Mouse (Mus musculus) CH12.LX (cell line): ENCODE measurements at regions not wholly inside any gene's neighbourhood (a gene's known extent, or its start where the extent isn't known, plus 50 kb on each side); places are given as distances from the start of the nearest gene placed in this dataset.

Experiments used
- DNase-seq: peaks from one replicate; pipeline ENCODE4 v3.0.0-alpha.2; 2013; ENCODE audit errors: extremely low read depth
- H3K27ac ChIP-seq: 2 replicates; pipeline ENCODE4 v1.5.1; 2012; ENCODE audit warnings: low read depth, mild to moderate bottlenecking, control low read depth, moderate library complexity; ENCODE audit not compliant: insufficient read depth
- H3K27me3 ChIP-seq: replicated peaks from 2 replicates; pipeline ENCODE3; 2012; ENCODE audit warnings: inconsistent platforms
- H3K36me3 ChIP-seq, 2 experiments: replicated peaks in 1 of 2; 2 replicates each; pipeline versions ENCODE3 to v1.6.1; 2012; ENCODE audit warnings: inconsistent platforms in 1 of 2, low read length in 1 of 2, mild to moderate bottlenecking in 1 of 2, mixed read lengths in 1 of 2, moderate library complexity in 1 of 2; ENCODE audit not compliant: control insufficient read depth in 1 of 2, insufficient read depth in 1 of 2
- H3K4me1 ChIP-seq, 2 experiments: 2 replicates each; pipeline ENCODE4 v1.6.1; 2012; ENCODE audit warnings: inconsistent platforms in 1 of 2, moderate library complexity in 1 of 2; ENCODE audit not compliant: insufficient read depth in 2 of 2, control insufficient read depth in 1 of 2
- H3K4me2 ChIP-seq: 2 replicates; pipeline ENCODE4 v1.6.1; 2012; ENCODE audit warnings: low read depth, mild to moderate bottlenecking, control low read depth; ENCODE audit not compliant: poor library complexity, insufficient read depth, severe bottlenecking
- H3K4me3 ChIP-seq, 3 experiments: fragments of 150-350 bp in 1 of 3; sonication (generic) in 1 of 3; replicated peaks in 1 of 3; 2 replicates each; pipeline versions ENCODE3 to v1.5.1; 2011 to 2012; ENCODE audit warnings: low read depth in 2 of 3, low read length in 2 of 3, mild to moderate bottlenecking in 2 of 3, moderate library complexity in 2 of 3, control low read depth in 1 of 3, improper control_type of control experiment in 1 of 3, inconsistent platforms in 1 of 3, mixed read lengths in 1 of 3; ENCODE audit not compliant: poor library complexity in 1 of 3
- H3K79me2 ChIP-seq: replicated peaks from 2 replicates; pipeline ENCODE4 v1.6.1; 2012; ENCODE audit warnings: mild to moderate bottlenecking, moderate library complexity; ENCODE audit not compliant: control insufficient read depth, poor library complexity, insufficient read depth, severe bottlenecking; ENCODE audit errors: extremely low read depth
- H3K9ac ChIP-seq: 2 replicates; pipeline ENCODE4 v1.6.1; 2012; ENCODE audit warnings: low read depth, mild to moderate bottlenecking, control low read depth, moderate library complexity; ENCODE audit not compliant: insufficient read depth
- H3K9me3 ChIP-seq: replicated peaks from 2 replicates; pipeline ENCODE3; 2012; ENCODE audit warnings: low read length, inconsistent platforms, mixed read lengths
- CHD1 ChIP-seq: IDR thresholded peaks from 2 replicates; pipeline ENCODE4 v1.6.1; 2012; ENCODE audit warnings: low read depth, low read length, improper control_type of control experiment, inconsistent platforms
- CTCF ChIP-seq, 2 experiments: IDR thresholded peaks in 1 of 2; conservative IDR thresholded peaks in 1 of 2; 2 replicates each; pipeline ENCODE4 v1.5.1; 2011 to 2012; ENCODE audit warnings: low read depth in 2 of 2, low read length in 2 of 2, improper control_type of control experiment in 1 of 2, inconsistent platforms in 1 of 2, mild to moderate bottlenecking in 1 of 2, moderate library complexity in 1 of 2
- E2F4 ChIP-seq: IDR thresholded peaks from 2 replicates; pipeline ENCODE4 v1.6.1; 2011; ENCODE audit warnings: low read depth, low read length, improper control_type of control experiment; ENCODE audit not compliant: insufficient replicate concordance
- ELF1 ChIP-seq: IDR thresholded peaks from 2 replicates; pipeline ENCODE4 v1.6.1; 2014; ENCODE audit warnings: low read depth, mild to moderate bottlenecking, inconsistent platforms, low read length, improper control_type of control experiment
- EP300 ChIP-seq: IDR thresholded peaks from 2 replicates; pipeline ENCODE4 v1.6.1; 2011; ENCODE audit warnings: low read length, improper control_type of control experiment
- GABPA ChIP-seq: IDR thresholded peaks from 2 replicates; pipeline ENCODE4 v1.6.1; 2012; ENCODE audit warnings: low read depth, low read length, improper control_type of control experiment, inconsistent platforms; ENCODE audit not compliant: insufficient replicate concordance
- HCFC1 ChIP-seq: IDR thresholded peaks from 2 replicates; pipeline ENCODE4 v1.6.1; 2012; ENCODE audit warnings: low read depth, mild to moderate bottlenecking, inconsistent platforms, low read length, improper control_type of control experiment
- IRF4 ChIP-seq: IDR thresholded peaks from 2 replicates; pipeline ENCODE4 v1.6.1; 2014; ENCODE audit warnings: low read depth, mild to moderate bottlenecking, inconsistent platforms, low read length, improper control_type of control experiment
- JUN ChIP-seq: IDR thresholded peaks from 2 replicates; pipeline ENCODE4 v1.6.1; 2011; ENCODE audit warnings: low read depth, mild to moderate bottlenecking, low read length, improper control_type of control experiment, moderate library complexity; ENCODE audit not compliant: insufficient read depth
- JUND ChIP-seq: conservative IDR thresholded peaks from 2 replicates; pipeline ENCODE4 v1.6.1; 2011; ENCODE audit warnings: low read depth, low read length, improper control_type of control experiment
- KAT2A ChIP-seq: IDR thresholded peaks from 2 replicates; pipeline ENCODE4 v1.6.1; 2012; ENCODE audit warnings: low read length, improper control_type of control experiment, inconsistent platforms; ENCODE audit not compliant: insufficient replicate concordance
- MEF2A ChIP-seq: IDR thresholded peaks from 2 replicates; pipeline ENCODE4 v1.6.1; 2014; ENCODE audit warnings: low read depth, mild to moderate bottlenecking, inconsistent platforms, low read length, improper control_type of control experiment, borderline replicate concordance
- MXI1 ChIP-seq: IDR thresholded peaks from 2 replicates; pipeline ENCODE4 v1.6.1; 2011; ENCODE audit warnings: mild to moderate bottlenecking, low read depth, low read length, improper control_type of control experiment
- MYC ChIP-seq: IDR thresholded peaks from 2 replicates; pipeline ENCODE4 v1.6.1; 2011; ENCODE audit warnings: low read depth, mild to moderate bottlenecking, improper control_type of control experiment, low read length
- NELFE ChIP-seq: IDR thresholded peaks from 2 replicates; pipeline ENCODE4 v1.6.1; 2011; ENCODE audit warnings: low read depth, low read length, improper control_type of control experiment
- NRF1 ChIP-seq: IDR thresholded peaks from 2 replicates; pipeline ENCODE4 v1.6.1; 2014; ENCODE audit warnings: low read depth, mild to moderate bottlenecking, inconsistent platforms, low read length, improper control_type of control experiment, moderate library complexity
- PAX5 ChIP-seq: IDR thresholded peaks from 2 replicates; pipeline ENCODE4 v1.6.1; 2012; ENCODE audit warnings: low read length, inconsistent platforms, mixed read lengths
- POLR2A ChIP-seq: IDR thresholded peaks from 2 replicates; pipeline ENCODE4 v1.6.1; 2011; ENCODE audit warnings: low read depth, mild to moderate bottlenecking, improper control_type of control experiment, low read length
- POLR2AphosphoS2 ChIP-seq: IDR thresholded peaks from 2 replicates; pipeline ENCODE4 v1.6.1; 2011; ENCODE audit warnings: low read depth, low read length, improper control_type of control experiment
- RAD21 ChIP-seq: IDR thresholded peaks from 2 replicates; pipeline ENCODE4 v1.6.1; 2011; ENCODE audit warnings: low read depth, mild to moderate bottlenecking, low read length, improper control_type of control experiment, moderate library complexity
- SIN3A ChIP-seq: IDR thresholded peaks from 2 replicates; pipeline ENCODE4 v1.6.1; 2012; ENCODE audit warnings: low read length, improper control_type of control experiment, inconsistent platforms
- SMC3 ChIP-seq: IDR thresholded peaks from 2 replicates; pipeline ENCODE4 v1.6.1; 2011; ENCODE audit warnings: low read depth, low read length, improper control_type of control experiment
- TCF12 ChIP-seq: IDR thresholded peaks from 2 replicates; pipeline ENCODE4 v1.6.1; 2014; ENCODE audit warnings: low read depth, mild to moderate bottlenecking, inconsistent platforms, low read length, improper control_type of control experiment
- UBTF ChIP-seq: IDR thresholded peaks from 2 replicates; pipeline ENCODE4 v1.6.1; 2012; ENCODE audit warnings: low read depth, mild to moderate bottlenecking, inconsistent platforms, low read length, improper control_type of control experiment, moderate library complexity
- USF1 ChIP-seq: IDR thresholded peaks from 2 replicates; pipeline ENCODE4 v1.6.1; 2014; ENCODE audit warnings: low read depth, mild to moderate bottlenecking, inconsistent platforms, low read length, improper control_type of control experiment
- USF2 ChIP-seq: conservative IDR thresholded peaks from 2 replicates; pipeline ENCODE4 v1.6.1; 2011; ENCODE audit warnings: low read depth, low read length, improper control_type of control experiment
- ZC3H11A ChIP-seq: IDR thresholded peaks from 2 replicates; pipeline ENCODE4 v1.6.1; 2012; ENCODE audit warnings: low read depth, mild to moderate bottlenecking, inconsistent platforms, low read length, improper control_type of control experiment
- ZKSCAN1 ChIP-seq: IDR thresholded peaks from 2 replicates; pipeline ENCODE4 v1.6.1; 2012; ENCODE audit warnings: low read depth, inconsistent platforms, low read length, improper control_type of control experiment, borderline replicate concordance
- ZMIZ1 ChIP-seq: IDR thresholded peaks from 2 replicates; pipeline ENCODE4 v1.6.1; 2012; ENCODE audit warnings: low read depth, mild to moderate bottlenecking, inconsistent platforms, low read length, improper control_type of control experiment
- ZNF384 ChIP-seq: IDR thresholded peaks from 2 replicates; pipeline ENCODE4 v1.6.1; 2012; ENCODE audit warnings: low read depth, low read length, improper control_type of control experiment, inconsistent platforms
- dilution Hi-C: fragments of 300-500 bp; cut with MboI; formaldehyde crosslinking; loops from 2 replicates; pipeline ENCODE4 v1.14.3; 2020; ENCODE audit warnings: low sequenced_read_pairs; ENCODE audit not compliant: extremely low pct_unique_long_range_greater_than_20kb, extremely low pct_ligation_motif_present
- in situ Hi-C: fragments of 300-500 bp; cut with MboI; formaldehyde crosslinking; loops from 3 replicates; pipeline ENCODE4 v1.14.3; 2019; ENCODE audit warnings: low sequenced_read_pairs, low pct_ligation_motif_present, low pct_unique_long_range_greater_than_20kb, mixed read lengths

- TF ChIP-seq CTCF (conservative IDR thresholded peaks at IDR 0.05 in 1 of 2, IDR thresholded peaks at IDR 0.05 in 1 of 2; ENCODE audit: low read depth in 2 of 2, low read length in 2 of 2) (peak; percentile 81 to 86), SIN3A (no peak), POLR2AphosphoS2 (no peak), SMC3 (peak; percentile 93), MXI1 (no peak), ZMIZ1 (no peak), E2F4 (no peak), POLR2A (no peak), USF2 (no peak), ZC3H11A (0 out of 2 replicates have a peak, but pooled peaks have one; percentile 45), USF1 (no peak), ELF1 (no peak), ZKSCAN1 (no peak), PAX5 (no peak), JUN (no peak), NELFE (no peak), MYC (no peak), CHD1 (no peak), GABPA (no peak), IRF4 (no peak), NRF1 (no peak), KAT2A (no peak), ZNF384 (0 out of 2 replicates have a peak, but pooled peaks have one; percentile 11), JUND (no peak), TCF12 (no peak), MEF2A (no peak), UBTF (no peak), RAD21 (peak; percentile 77), EP300 (no peak), HCFC1 (no peak)
- Histone ChIP-seq H3K27me3 (no peaks in the 10 kb centered on the region), H3K79me2 (no peaks in the 10 kb centered on the region), H3K4me1 (peaks cover 0 to 3% of the 10 kb centered on the region in 2 experiments; a peak in 2 of 4 replicates), H3K9ac (no peak overlapping the region), H3K4me2 (no peak overlapping the region), H3K9me3 (no peaks in the 10 kb centered on the region), H3K27ac (no peak overlapping the region), H3K36me3 (no peaks in the 10 kb centered on the region), H3K4me3 (no peak overlapping the region)
- dilution Hi-C loops, result no loop called here
- DNase-seq, result peak; percentile 64
- in situ Hi-C loops, result loop anchor here (10.0 kb wide), 1 partner anchor 109 kb away; no protein-coding TSS in a partner anchor
These were observed 106.5 kb downstream of the Ptpn20 start for GRCm38 (mm10) chr14:33695362-33695982.
